Mouse (Mus musculus) embryonic facial prominence, embryonic 15.5 days (tissue): ENCODE measurements around the gene Gm9376. TPM values are rescaled to one million over a fixed set of nuclear protein-coding genes. Genes with fewer than 3 reads are reported as not detected.
A peak's percentile ranks its signal among the peaks of the same experiment; 100 is the strongest.

ENCODE experiments used
- ATAC-seq: fragments of 200-750 bp; cut with Nextera tagmentation; 2 replicates; pipeline ENCODE4 v1.8.0; 2017; ENCODE audit warnings: low read depth, moderate TSS enrichment; ENCODE audit not compliant: insufficient number of reproducible peaks, low FRiP score, low TSS enrichment
- H3K27ac ChIP-seq: fragments of 300-500 bp; sonication (generic); replicated peaks from 2 replicates; pipeline ENCODE4 v1.5.1; 2015; ENCODE audit warnings: mild to moderate bottlenecking, inconsistent platforms
- H3K27me3 ChIP-seq: fragments of 300-500 bp; sonication (generic); 2 replicates; pipeline ENCODE4 v1.6.1; 2015; ENCODE audit warnings: inconsistent platforms
- H3K36me3 ChIP-seq: fragments of 300-500 bp; sonication (generic); 2 replicates; pipeline ENCODE4 v1.6.1; 2015; ENCODE audit warnings: mild to moderate bottlenecking, inconsistent platforms
- H3K4me1 ChIP-seq: fragments of 300-500 bp; sonication (generic); 2 replicates; pipeline ENCODE4 v1.6.1; 2015; ENCODE audit warnings: inconsistent platforms
- H3K4me2 ChIP-seq: fragments of 300-500 bp; sonication (generic); replicated peaks from 2 replicates; pipeline ENCODE4 v1.6.1; 2015; ENCODE audit warnings: mild to moderate bottlenecking, inconsistent platforms
- H3K4me3 ChIP-seq: fragments of 300-500 bp; sonication (generic); replicated peaks from 2 replicates; pipeline ENCODE4 v1.5.1; 2015; ENCODE audit warnings: mild to moderate bottlenecking, inconsistent platforms
- H3K9ac ChIP-seq: fragments of 300-500 bp; sonication (generic); 2 replicates; pipeline ENCODE4 v1.6.1; 2015; ENCODE audit warnings: inconsistent platforms
- H3K9me3 ChIP-seq: fragments of 300-500 bp; sonication (generic); replicated peaks from 2 replicates; pipeline ENCODE4 v1.6.1; 2016; ENCODE audit warnings: inconsistent platforms
- WGBS: fragments of 180-500 bp; shearing (Covaris S2); methylation state at CpG from one replicate; pipeline ENCODE4 v1.1.7; 2015; 5-methylcytosine and 5-hydroxymethylcytosine counted together
- polyA plus RNA-seq: library from polyadenylated mRNA; unstranded; fragments of >200 nt; fragmentation: Nextera tagmentation; extraction: Ambion mirVana; gene quantifications from 2 replicates; pipeline ENCODE4 v1.2.1, GENCODE M21; 2015

Gm9376 gene
- polyA plus RNA-seq, 1 experiment from 2014 or later, result not detected

DNA sequence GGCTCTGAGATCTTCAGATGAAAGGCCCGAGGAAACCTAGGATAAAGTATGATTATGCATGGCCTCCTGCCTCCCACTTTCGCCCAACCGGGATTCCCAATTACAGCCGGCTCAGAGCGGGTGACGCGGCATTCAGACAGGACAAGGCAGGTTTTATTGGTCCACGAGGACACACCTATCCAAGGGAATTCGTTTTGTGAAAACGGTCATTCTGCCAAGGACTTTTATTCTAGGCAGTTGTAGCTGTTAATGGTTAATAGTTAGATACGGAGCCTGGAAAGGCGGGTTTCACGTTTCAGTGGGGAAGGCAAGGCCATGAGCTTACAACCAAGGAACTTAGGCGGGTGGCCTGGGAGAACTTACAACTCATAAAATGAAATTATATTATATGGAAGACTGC lies 16.2 kb downstream of the Gm9376 start:
- Histone ChIP-seq H3K4me1 (no peaks in the 10 kb centered on the region), H3K36me3 (no peaks in the 10 kb centered on the region), H3K4me3 (no peak overlapping the region), H3K9me3 (no peaks in the 10 kb centered on the region), H3K4me2 (no peak overlapping the region), H3K27me3 (no peaks in the 10 kb centered on the region), H3K27ac (no peak overlapping the region), H3K9ac (no peak overlapping the region)
- no peak for ATAC-seq
- WGBS, result 67% methylated on average over 14 of the region's 14 CpGs

DNA sequence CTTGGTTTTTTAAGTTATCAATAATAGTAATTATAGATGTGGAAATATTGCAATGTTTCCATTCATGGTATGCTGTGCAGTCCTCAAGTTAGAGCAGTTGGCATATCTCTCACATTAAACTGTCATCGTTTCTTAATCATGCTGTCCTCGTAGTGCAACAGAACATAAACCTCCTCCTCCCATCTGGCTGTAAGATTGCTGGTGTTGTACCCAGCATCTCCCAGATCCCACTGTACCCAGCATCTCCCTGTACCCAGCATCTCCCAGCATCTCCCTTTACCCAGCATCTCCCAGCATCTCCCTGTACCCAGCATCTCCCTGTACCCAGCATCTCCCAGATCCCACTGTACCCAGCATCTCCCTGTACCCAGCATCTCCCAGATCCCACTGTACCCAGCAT lies 19.3 kb downstream of the Gm9376 start:
- no peaks in the 10 kb centered on the region for H3K4me1 ChIP-seq
- no peak overlapping the region for H3K27ac ChIP-seq
- no peaks in the 10 kb centered on the region for H3K36me3 ChIP-seq
- no peaks in the 10 kb centered on the region for H3K9me3 ChIP-seq
- no peak overlapping the region for H3K4me2 ChIP-seq
- ATAC-seq, result no peak
- no peaks in the 10 kb centered on the region for H3K27me3 ChIP-seq
- H3K4me3 ChIP-seq, result no peak overlapping the region
- no peak overlapping the region for H3K9ac ChIP-seq
- 83% methylated on average over 2 of the region's 2 CpGs for WGBS

DNA sequence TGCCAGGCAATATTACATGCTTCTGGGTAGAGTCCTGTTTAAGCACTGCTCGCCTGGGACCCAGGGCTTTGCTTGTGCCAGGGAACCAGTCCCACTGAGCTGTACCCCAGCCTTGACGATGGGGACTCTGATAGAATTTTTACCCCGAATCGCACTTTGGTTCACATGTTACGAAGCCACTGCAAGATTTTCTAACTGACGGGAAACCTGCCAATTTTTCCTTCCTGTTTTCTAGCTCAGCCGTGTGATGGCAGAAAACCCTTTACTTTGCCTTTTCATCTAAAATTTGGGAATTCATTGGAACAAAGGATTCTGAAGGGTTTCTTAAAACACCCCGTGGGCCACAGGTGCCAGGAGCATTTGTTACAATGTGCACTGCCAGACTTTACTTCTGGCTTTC lies 22.4 kb downstream of the Gm9376 start:
- H3K4me2 ChIP-seq, result no peak overlapping the region
- no peak overlapping the region for H3K27ac ChIP-seq
- H3K27me3 ChIP-seq, result no peaks in the 10 kb centered on the region
- no peaks in the 10 kb centered on the region for H3K9me3 ChIP-seq
- H3K4me3 ChIP-seq, result no peak overlapping the region
- H3K4me1 ChIP-seq, result no peaks in the 10 kb centered on the region
- ATAC-seq, result no peak
- WGBS, result 73% methylated on average over 8 of the region's 8 CpGs
- H3K36me3 ChIP-seq, result no peaks in the 10 kb centered on the region
- H3K9ac ChIP-seq, result no peak overlapping the region

DNA sequence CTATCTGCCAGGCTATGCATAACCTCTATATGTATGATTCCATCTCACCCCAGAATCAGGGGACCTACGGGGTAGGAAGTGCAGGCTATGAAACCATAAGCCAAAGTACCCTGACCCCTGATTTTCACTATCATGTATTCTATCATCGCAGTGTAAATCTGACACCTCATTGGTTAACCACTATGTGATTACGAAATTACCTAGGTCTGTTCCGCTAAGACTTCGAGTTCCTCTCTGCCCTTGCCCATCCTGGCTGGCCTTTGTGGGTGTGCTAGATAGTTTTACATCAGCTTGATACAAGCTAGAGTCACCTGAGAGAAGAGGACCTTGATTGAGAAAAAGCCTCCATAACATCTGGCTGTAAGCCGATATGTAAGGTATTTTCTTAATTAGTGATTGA lies 23.2 kb downstream of the Gm9376 start:
- Histone ChIP-seq H3K36me3 (no peaks in the 10 kb centered on the region), H3K27ac (no peak overlapping the region), H3K9ac (no peak overlapping the region), H3K9me3 (no peaks in the 10 kb centered on the region), H3K4me2 (no peak overlapping the region), H3K27me3 (no peaks in the 10 kb centered on the region), H3K4me1 (no peaks in the 10 kb centered on the region), H3K4me3 (no peak overlapping the region)
- WGBS, result 70% methylated on average over 6 of the region's 6 CpGs
- no peak for ATAC-seq

DNA sequence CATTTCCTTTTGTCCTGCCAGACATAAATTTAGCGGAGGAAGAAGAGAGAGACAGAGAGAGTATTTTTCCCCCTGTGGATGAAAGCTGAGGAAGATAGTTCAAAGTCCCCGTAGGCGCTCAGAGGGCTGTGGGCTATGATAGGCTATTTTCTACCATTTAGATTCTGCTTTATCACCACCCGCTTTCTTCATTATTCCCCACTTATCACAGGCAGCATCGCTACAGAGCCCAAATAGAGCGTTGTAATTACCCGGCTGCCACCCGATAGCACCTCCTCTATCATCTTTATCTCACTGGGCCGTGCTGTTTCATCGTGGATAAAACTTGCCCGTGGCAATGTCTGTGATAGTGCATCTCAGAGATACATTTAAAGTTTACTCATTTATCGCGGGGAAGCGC lies 35.8 kb downstream of the Gm9376 start:
- no peaks in the 10 kb centered on the region for H3K9me3 ChIP-seq
- no peak overlapping the region for H3K27ac ChIP-seq
- H3K4me3 ChIP-seq, result no peak overlapping the region
- WGBS, result 81% methylated on average over 14 of the region's 14 CpGs
- no peaks in the 10 kb centered on the region for H3K27me3 ChIP-seq
- peaks cover 21% of the 10 kb centered on the region for H3K4me1 ChIP-seq
- H3K9ac ChIP-seq, result no peak overlapping the region
- no peak for ATAC-seq
- H3K36me3 ChIP-seq, result no peaks in the 10 kb centered on the region
- H3K4me2 ChIP-seq, result no peak overlapping the region

DNA sequence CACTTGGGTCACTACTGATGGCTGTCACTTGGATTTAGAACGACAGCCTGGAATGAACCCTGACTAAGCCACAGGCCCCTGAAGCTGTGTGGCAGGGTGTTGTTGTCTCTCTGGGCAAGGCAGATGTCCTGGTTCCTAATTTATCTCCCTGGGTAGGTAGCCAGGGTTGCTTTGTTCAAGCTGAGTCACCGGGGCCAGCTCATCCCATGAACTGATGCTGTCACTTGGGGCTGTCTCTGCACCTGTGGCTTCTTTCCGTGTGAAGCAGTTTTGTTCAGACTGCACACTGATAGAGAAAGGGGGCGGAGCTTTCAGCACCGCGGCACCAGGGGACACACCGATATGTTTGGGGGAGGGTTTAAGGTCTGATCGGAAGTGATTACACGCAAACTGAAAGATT lies 37.8 kb downstream of the Gm9376 start:
- no peaks in the 10 kb centered on the region for H3K9me3 ChIP-seq
- H3K36me3 ChIP-seq, result no peaks in the 10 kb centered on the region
- peaks cover 21% of the 10 kb centered on the region for H3K4me1 ChIP-seq
- no peaks in the 10 kb centered on the region for H3K27me3 ChIP-seq
- 67% methylated on average over 9 of the region's 9 CpGs for whole genome bisulfite sequencing
- no peak for ATAC-seq
- H3K4me2 ChIP-seq, result no peak overlapping the region
- no peak overlapping the region for H3K27ac ChIP-seq
- no peak overlapping the region for H3K9ac ChIP-seq
- H3K4me3 ChIP-seq, result no peak overlapping the region

- H3K4me1 ChIP-seq, result peaks cover 21% of the 10 kb centered on the region
These were observed 39.2 kb downstream of the Gm9376 start for GRCm38 (mm10) chr14:118305951-118306350.

DNA sequence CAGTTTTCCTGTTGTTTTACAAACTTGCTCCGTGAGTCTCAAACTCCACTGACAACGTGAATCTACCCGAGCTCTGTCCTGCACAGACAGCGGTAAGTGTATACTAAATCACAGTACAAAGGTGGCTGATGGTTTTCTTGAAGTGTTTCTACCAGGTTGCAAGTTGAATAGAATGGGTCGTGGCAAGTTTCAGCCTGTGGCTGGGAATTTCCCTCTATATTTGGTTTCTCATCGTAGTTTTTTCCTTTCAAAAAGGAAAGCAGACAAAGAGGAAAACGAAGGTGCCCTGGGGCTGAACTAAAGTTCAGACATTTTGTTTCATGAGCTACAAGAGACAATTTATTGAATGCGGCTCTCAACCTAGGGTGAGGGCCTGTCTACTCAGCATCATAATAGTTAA lies 40.3 kb downstream of the Gm9376 start:
- no peak for ATAC-seq
- no peak overlapping the region for H3K4me3 ChIP-seq
- H3K4me1 ChIP-seq, result peaks cover 21% of the 10 kb centered on the region
- H3K27ac ChIP-seq, result no peak overlapping the region
- H3K9me3 ChIP-seq, result no peaks in the 10 kb centered on the region
- no peaks in the 10 kb centered on the region for H3K27me3 ChIP-seq
- 55% methylated on average over 8 of the region's 8 CpGs for WGBS
- H3K9ac ChIP-seq, result no peak overlapping the region
- no peaks in the 10 kb centered on the region for H3K36me3 ChIP-seq
- H3K4me2 ChIP-seq, result no peak overlapping the region

More at GRCm38 (mm10) chr14:118305951-118306350, 39.2 kb downstream of the Gm9376 start:
- Histone ChIP-seq H3K9ac (no peak overlapping the region), H3K4me3 (no peak overlapping the region), H3K36me3 (no peaks in the 10 kb centered on the region), H3K27ac (no peak overlapping the region), H3K27me3 (no peaks in the 10 kb centered on the region), H3K9me3 (no peaks in the 10 kb centered on the region), H3K4me2 (0 out of 2 replicates have a peak overlapping the region, but pooled peaks have one; percentile 21)
- peak; percentile 72; the same call in 1 of the 2 replicates for ATAC-seq
- 40% methylated on average over 9 of the region's 9 CpGs for WGBS

DNA sequence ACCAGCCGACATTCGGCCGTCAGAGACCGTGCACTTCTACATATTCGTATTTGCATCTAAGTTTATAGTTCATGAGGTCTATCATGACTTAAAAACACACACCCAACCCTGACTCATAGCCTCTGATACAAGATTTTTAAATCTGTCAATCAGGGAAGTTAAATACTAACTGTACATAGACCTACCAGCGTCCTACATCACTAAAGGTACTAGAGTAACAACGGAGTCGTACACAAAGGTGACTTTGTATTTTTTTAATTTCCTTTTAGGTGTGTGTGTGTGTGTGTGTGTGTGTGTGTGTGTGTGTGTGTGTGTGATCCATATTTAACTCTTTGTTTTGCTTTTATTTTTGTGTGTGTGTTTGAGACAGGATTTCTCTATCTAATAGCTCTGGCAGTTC lies 44.9 kb downstream of the Gm9376 start:
- Histone ChIP-seq H3K27ac (no peak overlapping the region), H3K9me3 (no peaks in the 10 kb centered on the region), H3K27me3 (no peaks in the 10 kb centered on the region), H3K36me3 (no peaks in the 10 kb centered on the region), H3K4me3 (no peak overlapping the region), H3K4me1 (0 out of 2 replicates have a peak, but pooled peaks cover 2% of the 10 kb centered on the region), H3K9ac (no peak overlapping the region), H3K4me2 (no peak overlapping the region)
- WGBS, result 87% methylated on average over 8 of the region's 8 CpGs
- ATAC-seq, result no peak

DNA sequence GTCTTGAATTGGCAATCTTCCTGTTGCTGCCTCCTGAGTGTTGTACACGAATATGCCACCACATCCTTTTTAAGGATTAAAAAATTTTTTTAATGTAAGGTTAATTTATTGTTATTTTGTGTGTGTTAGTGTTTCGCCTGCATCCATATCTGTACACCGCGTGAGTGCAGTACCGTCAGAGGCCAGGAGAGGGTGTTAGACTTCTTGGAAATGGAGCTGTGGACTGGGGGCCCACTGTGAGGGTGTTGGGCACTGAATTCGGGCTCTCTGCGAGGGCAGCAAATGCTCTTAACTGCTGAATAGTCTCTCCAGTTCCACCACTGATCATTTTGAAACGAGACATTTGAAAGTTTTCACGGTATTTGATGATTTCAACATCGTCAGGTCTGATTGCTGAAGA lies 45.9 kb downstream of the Gm9376 start:
- Histone ChIP-seq H3K4me2 (no peak overlapping the region), H3K9ac (no peak overlapping the region), H3K9me3 (no peaks in the 10 kb centered on the region), H3K27ac (no peak overlapping the region), H3K4me3 (no peak overlapping the region), H3K4me1 (0 out of 2 replicates have a peak, but pooled peaks cover 3% of the 10 kb centered on the region), H3K36me3 (no peaks in the 10 kb centered on the region), H3K27me3 (no peaks in the 10 kb centered on the region)
- ATAC-seq, result no peak
- WGBS, result 88% methylated on average over 10 of the region's 10 CpGs

DNA sequence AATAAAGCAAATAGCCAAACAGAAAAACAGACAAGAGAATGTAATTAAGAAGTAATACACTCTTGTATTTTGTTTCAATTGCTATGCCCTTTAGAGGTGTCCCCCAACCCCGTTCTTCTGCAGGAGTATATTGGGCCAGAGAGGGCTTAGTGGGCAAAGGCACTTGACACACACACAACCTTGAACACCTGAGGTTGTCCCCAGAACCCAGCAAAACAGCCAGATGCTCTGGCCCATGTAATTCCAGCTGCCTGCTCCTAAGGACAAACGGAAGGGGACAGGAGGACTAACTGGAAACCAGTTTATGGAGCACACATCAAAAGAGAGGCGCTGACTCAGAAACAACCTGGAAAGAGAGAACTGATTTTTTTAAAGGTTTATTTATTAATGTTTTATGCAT lies 47.2 kb downstream of the Gm9376 start:
- Histone ChIP-seq H3K4me3 (no peak overlapping the region), H3K36me3 (no peaks in the 10 kb centered on the region), H3K4me1 (peaks cover 7% of the 10 kb centered on the region; the same call in 1 of the 2 replicates), H3K9ac (no peak overlapping the region), H3K27me3 (no peaks in the 10 kb centered on the region), H3K9me3 (no peaks in the 10 kb centered on the region), H3K4me2 (no peak overlapping the region), H3K27ac (no peak overlapping the region)
- no peak for ATAC-seq
- 84% methylated on average over 3 of the region's 3 CpGs for whole genome bisulfite sequencing

DNA sequence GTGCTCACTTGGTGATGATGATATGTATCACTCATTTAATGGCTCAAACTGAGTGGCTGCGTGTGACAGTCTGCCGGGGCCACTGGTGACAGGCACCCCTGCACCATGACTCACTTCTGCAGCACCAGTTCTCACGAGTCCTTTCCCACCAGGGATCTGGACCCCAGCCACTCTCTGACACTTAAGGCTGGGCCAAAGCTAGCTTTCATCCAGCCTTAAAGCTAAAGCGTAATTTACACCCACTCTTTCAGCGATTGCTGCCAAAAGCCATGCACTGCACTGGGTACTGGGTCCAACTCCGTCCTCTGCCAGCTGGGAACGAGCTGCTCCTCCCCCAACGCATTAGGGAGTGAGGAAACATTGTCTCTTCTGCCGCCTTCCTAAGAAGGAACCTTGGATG lies 50.5 kb downstream of the Gm9376 start:
- ATAC-seq, result no peak
- Histone ChIP-seq H3K36me3 (no peaks in the 10 kb centered on the region), H3K27me3 (peaks cover 7% of the 10 kb centered on the region; the same call in 1 of the 2 replicates), H3K4me2 (no peak overlapping the region), H3K9ac (no peak overlapping the region), H3K4me3 (no peak overlapping the region), H3K9me3 (no peaks in the 10 kb centered on the region), H3K4me1 (peaks cover 7% of the 10 kb centered on the region), H3K27ac (no peak overlapping the region)
- WGBS, result 74% methylated on average over 9 of the region's 9 CpGs
